Mouse (Mus musculus): ENCODE results near the gene Cdc34. TPM values are rescaled to one million over a fixed set of nuclear protein-coding genes. Genes with fewer than 3 reads are reported as not detected.

Cdc34 gene
- polyA plus RNA-seq, 1 experiment, result 121 TPM

- no peak for DNase-seq (ENCODE audit: low read depth)
- no peak for TF ChIP-seq CTCF (IDR thresholded peaks at IDR 0.05; ENCODE audit: borderline replicate concordance, extremely low read depth, insufficient read depth, insufficient read length)
- no peak for TF ChIP-seq POLR2A (IDR thresholded peaks at IDR 0.05; ENCODE audit: borderline replicate concordance, extremely low read depth, insufficient read depth, insufficient read length, poor library complexity, severe bottlenecking)
Observed at GRCm38 (mm10) chr10:79671396-79672087, 10.5 kb upstream of the Cdc34 start.

GRCm38 (mm10) chr10:79672088-79672455 is 9.9 kb upstream of the Cdc34 start:
- no peak for TF ChIP-seq CTCF (IDR thresholded peaks at IDR 0.05; ENCODE audit: borderline replicate concordance, extremely low read depth, insufficient read depth, insufficient read length)
- no peak for TF ChIP-seq POLR2A (IDR thresholded peaks at IDR 0.05; ENCODE audit: borderline replicate concordance, extremely low read depth, insufficient read depth, insufficient read length, poor library complexity, severe bottlenecking)
- no peak for DNase-seq (ENCODE audit: low read depth)

- TF ChIP-seq CTCF (IDR thresholded peaks at IDR 0.05; ENCODE audit: borderline replicate concordance, extremely low read depth, insufficient read depth, insufficient read length) (no peak), POLR2A (IDR thresholded peaks at IDR 0.05; ENCODE audit: borderline replicate concordance, extremely low read depth, insufficient read depth, insufficient read length, poor library complexity, severe bottlenecking) (no peak)
- DNase-seq (ENCODE audit: low read depth), result no peak
Observed at GRCm38 (mm10) chr10:79673054-79673453, 8.9 kb upstream of the Cdc34 start.

GRCm38 (mm10) chr10:79675346-79676035 is 6.5 kb upstream of the Cdc34 start:
- no peak for DNase-seq (ENCODE audit: low read depth)
- TF ChIP-seq POLR2A (IDR thresholded peaks at IDR 0.05; ENCODE audit: borderline replicate concordance, extremely low read depth, insufficient read depth, insufficient read length, poor library complexity, severe bottlenecking) (no peak), CTCF (IDR thresholded peaks at IDR 0.05; ENCODE audit: borderline replicate concordance, extremely low read depth, insufficient read depth, insufficient read length) (no peak)

GRCm38 (mm10) chr10:79680606-79681495 is 1.1 kb upstream of the Cdc34 start:
- DNase-seq (ENCODE audit: low read depth), result no peak

GRCm38 (mm10) chr10:79682551-79682915 is 538 bp downstream of the Cdc34 start:
- TF ChIP-seq CTCF (IDR thresholded peaks at IDR 0.05; ENCODE audit: borderline replicate concordance, extremely low read depth, insufficient read depth, insufficient read length), result no peak
- TF ChIP-seq POLR2A (IDR thresholded peaks at IDR 0.05; ENCODE audit: borderline replicate concordance, extremely low read depth, insufficient read depth, insufficient read length, poor library complexity, severe bottlenecking), result no peak
- peak; percentile 18 for DNase-seq (ENCODE audit: low read depth)

More at GRCm38 (mm10) chr10:79680606-79681495, 1.1 kb upstream of the Cdc34 start:
- no peak for TF ChIP-seq CTCF (IDR thresholded peaks at IDR 0.05; ENCODE audit: borderline replicate concordance, extremely low read depth, insufficient read depth, insufficient read length)
- no peak for TF ChIP-seq POLR2A (IDR thresholded peaks at IDR 0.05; ENCODE audit: borderline replicate concordance, extremely low read depth, insufficient read depth, insufficient read length, poor library complexity, severe bottlenecking)

- DNase-seq (ENCODE audit: low read depth), result peak; percentile 51
- TF ChIP-seq POLR2A (IDR thresholded peaks at IDR 0.05; ENCODE audit: borderline replicate concordance, extremely low read depth, insufficient read depth, insufficient read length, poor library complexity, severe bottlenecking) (no peak), CTCF (IDR thresholded peaks at IDR 0.05; ENCODE audit: borderline replicate concordance, extremely low read depth, insufficient read depth, insufficient read length) (peak; percentile 41; the same call in 1 of the 2 replicates)
Observed at GRCm38 (mm10) chr10:79682916-79683582, 1.1 kb downstream of the Cdc34 start.

- no peak for TF ChIP-seq CTCF (IDR thresholded peaks at IDR 0.05; ENCODE audit: borderline replicate concordance, extremely low read depth, insufficient read depth, insufficient read length)
- TF ChIP-seq POLR2A (IDR thresholded peaks at IDR 0.05; ENCODE audit: borderline replicate concordance, extremely low read depth, insufficient read depth, insufficient read length, poor library complexity, severe bottlenecking), result no peak
- no peak for DNase-seq (ENCODE audit: low read depth)
Observed at GRCm38 (mm10) chr10:79683726-79684640, 2.0 kb downstream of the Cdc34 start.

- no peak for TF ChIP-seq CTCF (IDR thresholded peaks at IDR 0.05; ENCODE audit: borderline replicate concordance, extremely low read depth, insufficient read depth, insufficient read length)
- no peak for TF ChIP-seq POLR2A (IDR thresholded peaks at IDR 0.05; ENCODE audit: borderline replicate concordance, extremely low read depth, insufficient read depth, insufficient read length, poor library complexity, severe bottlenecking)
- DNase-seq (ENCODE audit: low read depth), result no peak
Observed at GRCm38 (mm10) chr10:79684770-79685600, 3.0 kb downstream of the Cdc34 start.

Measured in brain, embryonic 14.5 days (tissue).